Mouse (Mus musculus) bone marrow macrophage, adult 2 months (primary cell): Measurements from ENCODE around the gene Meis3.

Experiments used
- CTCF ChIP-seq: IDR thresholded peaks from 2 replicates; pipeline ENCODE4 v1.5.1; 2012; ENCODE audit warnings: low read depth, mild to moderate bottlenecking, low read length, moderate library complexity
- POLR2A ChIP-seq: IDR thresholded peaks from 2 replicates; pipeline ENCODE4 v1.6.1; 2012; ENCODE audit warnings: mild to moderate bottlenecking, low read depth, low read length, borderline replicate concordance

DNA sequence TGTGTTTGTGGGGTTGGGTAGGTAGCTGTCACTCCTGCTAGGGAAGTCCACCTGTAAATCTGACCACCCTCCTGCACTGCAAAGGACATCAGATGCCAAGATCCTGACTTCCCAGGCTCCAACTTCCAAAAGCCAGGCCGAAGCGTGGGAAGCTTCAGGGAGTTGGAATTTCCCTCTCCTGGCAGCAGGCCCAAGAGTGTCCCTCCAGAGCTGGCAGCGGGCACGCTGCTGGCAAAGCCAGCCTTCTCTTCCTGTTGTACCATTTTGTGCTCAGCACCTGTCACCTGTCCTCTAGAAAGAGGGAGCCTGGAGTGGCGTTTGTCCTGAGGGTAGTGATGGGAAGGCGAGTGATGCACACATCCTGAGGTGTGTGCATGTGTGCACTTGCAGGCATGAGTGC is 46.5 kb upstream of the Meis3 start:
- TF ChIP-seq POLR2A: no peak
- no peak for TF ChIP-seq CTCF
